Mouse (Mus musculus): ENCODE results near the gene Dbnl. TPM values are rescaled to one million over a fixed set of nuclear protein-coding genes. Genes with fewer than 3 reads are reported as not detected.

Gene Dbnl
- polyA plus RNA-seq, 1 experiment from 2014 or later: 71.2 TPM

GRCm38 (mm10) chr11:5840346-5840745 lies 52.1 kb downstream of the Dbnl start:
- H3K9me3 ChIP-seq (ENCODE audit: control insufficient read depth, low read length): peaks cover 8% of the 10 kb centered on the region
- H3K4me2 ChIP-seq (ENCODE audit: low read length): no peak overlapping the region
- no peak for ATAC-seq (ENCODE audit: insufficient number of reproducible peaks, insufficient read depth, low FRiP score, low read depth)
- 82% methylated on average over 7 of the region's 7 CpGs for WGBS
- no peak overlapping the region for H3K27ac ChIP-seq (replicated peaks in 1 of 2; ENCODE audit: control insufficient read depth in 1 of 2, insufficient read depth in 1 of 2, low read depth in 2 of 2, low read length in 2 of 2)
- H3K36me3 ChIP-seq (ENCODE audit: control insufficient read depth, insufficient read depth, low read length): peaks cover 1% of the 10 kb centered on the region; the same call in 1 of the 2 replicates
- H3K9ac ChIP-seq (ENCODE audit: low read length): no peak overlapping the region
- H3K27me3 ChIP-seq (ENCODE audit: control insufficient read depth, insufficient read depth, low read length): no peaks in the 10 kb centered on the region
- H3K4me3 ChIP-seq (ENCODE audit: control insufficient read depth in 1 of 2, insufficient read depth in 1 of 2, low read depth in 1 of 2, low read length in 2 of 2): no peak overlapping the region
- peaks cover 0 to 8% of the 10 kb centered on the region in 2 experiments; a peak in 2 of 4 replicates for H3K4me1 ChIP-seq (ENCODE audit: control insufficient read depth in 2 of 2, insufficient read depth in 2 of 2, low read length in 2 of 2)

DNA sequence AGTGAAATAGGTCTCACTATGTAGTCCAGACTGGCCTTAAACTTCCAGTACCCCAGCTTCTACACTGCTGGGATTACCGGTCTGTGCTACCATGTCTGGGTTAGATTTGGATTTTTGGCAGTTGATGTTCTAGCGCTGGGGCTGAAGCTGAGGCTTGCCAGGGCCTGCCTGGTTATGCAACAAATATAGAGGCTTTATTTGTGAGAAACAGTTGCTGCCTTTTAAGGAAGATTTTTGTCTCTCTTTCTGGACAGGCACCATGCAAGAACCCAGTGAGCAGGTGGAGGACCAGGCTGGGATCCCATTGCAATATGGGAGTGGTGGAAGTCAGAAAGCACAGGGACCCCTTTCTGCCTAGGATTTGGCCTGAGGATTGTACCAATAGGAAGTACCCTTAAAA lies 53.5 kb downstream of the Dbnl start:
- ATAC-seq (ENCODE audit: insufficient number of reproducible peaks, insufficient read depth, low FRiP score, low read depth): no peak
- WGBS: 94% methylated on average over 2 of the region's 2 CpGs

GRCm38 (mm10) chr11:5843131-5843530 lies 54.8 kb downstream of the Dbnl start:
- H3K9me3 ChIP-seq (ENCODE audit: control insufficient read depth, low read length): peaks cover 13% of the 10 kb centered on the region
- ATAC-seq (ENCODE audit: insufficient number of reproducible peaks, insufficient read depth, low FRiP score, low read depth): no peak
- no peak overlapping the region for H3K4me2 ChIP-seq (ENCODE audit: low read length)
- H3K4me1 ChIP-seq (ENCODE audit: control insufficient read depth in 2 of 2, insufficient read depth in 2 of 2, low read length in 2 of 2): peaks cover 0 to 8% of the 10 kb centered on the region in 2 experiments; a peak in 2 of 4 replicates
- H3K4me3 ChIP-seq (ENCODE audit: control insufficient read depth in 1 of 2, insufficient read depth in 1 of 2, low read depth in 1 of 2, low read length in 2 of 2): no peak overlapping the region
- no peaks in the 10 kb centered on the region for H3K27me3 ChIP-seq (ENCODE audit: control insufficient read depth, insufficient read depth, low read length)
- no peak overlapping the region for H3K27ac ChIP-seq (replicated peaks in 1 of 2; ENCODE audit: control insufficient read depth in 1 of 2, insufficient read depth in 1 of 2, low read depth in 2 of 2, low read length in 2 of 2)
- no peaks in the 10 kb centered on the region for H3K36me3 ChIP-seq (ENCODE audit: control insufficient read depth, insufficient read depth, low read length)
- H3K9ac ChIP-seq (ENCODE audit: low read length): no peak overlapping the region
- 82% methylated on average over 3 of the region's 3 CpGs for WGBS

More for the DNA sequence above, 53.5 kb downstream of the Dbnl start:
- H3K4me2 ChIP-seq (ENCODE audit: low read length): no peak overlapping the region
- no peaks in the 10 kb centered on the region for H3K27me3 ChIP-seq (ENCODE audit: control insufficient read depth, insufficient read depth, low read length)
- H3K9ac ChIP-seq (ENCODE audit: low read length): no peak overlapping the region
- no peaks in the 10 kb centered on the region for H3K36me3 ChIP-seq (ENCODE audit: control insufficient read depth, insufficient read depth, low read length)
- peaks cover 4 to 5% of the 10 kb centered on the region in 2 experiments; a peak in 2 of 4 replicates for H3K4me1 ChIP-seq (ENCODE audit: control insufficient read depth in 2 of 2, insufficient read depth in 2 of 2, low read length in 2 of 2)
- H3K9me3 ChIP-seq (ENCODE audit: control insufficient read depth, low read length): peaks cover 8% of the 10 kb centered on the region
- H3K27ac ChIP-seq (replicated peaks in 1 of 2; ENCODE audit: control insufficient read depth in 1 of 2, insufficient read depth in 1 of 2, low read depth in 2 of 2, low read length in 2 of 2): no peak overlapping the region
- H3K4me3 ChIP-seq (ENCODE audit: control insufficient read depth in 1 of 2, insufficient read depth in 1 of 2, low read depth in 1 of 2, low read length in 2 of 2): no peak overlapping the region

- 38% methylated on average over 7 of the region's 7 CpGs for WGBS
- Histone ChIP-seq H3K27ac (replicated peaks in 1 of 2; ENCODE audit: control insufficient read depth in 1 of 2, insufficient read depth in 1 of 2, low read depth in 2 of 2, low read length in 2 of 2) (peak overlapping the region; percentile 46 to 57), H3K27me3 (ENCODE audit: control insufficient read depth, insufficient read depth, low read length) (no peaks in the 10 kb centered on the region)
Measured at GRCm38 (mm10) chr11:5846639-5847345, 58.5 kb downstream of the Dbnl start.

DNA sequence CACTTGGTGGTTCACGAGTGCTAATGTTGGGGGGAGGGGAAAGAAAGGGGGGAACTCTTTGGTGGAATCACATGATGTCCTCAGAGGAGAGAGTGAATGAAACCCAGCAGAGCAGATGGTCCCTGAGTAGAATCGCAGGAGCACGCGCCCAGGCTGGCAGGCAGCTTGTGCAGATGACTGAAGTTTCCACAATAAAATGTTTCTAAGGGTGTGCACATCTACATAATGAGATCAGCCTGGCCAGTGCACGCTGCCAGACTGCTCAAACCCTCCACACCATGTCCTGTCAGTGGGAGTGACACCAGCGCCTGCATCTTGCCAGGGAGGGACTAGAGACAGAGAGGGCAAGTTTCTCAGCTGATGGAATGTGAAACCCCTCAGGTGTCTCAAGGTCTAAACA lies 60.5 kb downstream of the Dbnl start:
- Histone ChIP-seq H3K9me3 (ENCODE audit: control insufficient read depth, low read length) (peaks cover 6% of the 10 kb centered on the region; the same call in 1 of the 2 replicates), H3K36me3 (ENCODE audit: control insufficient read depth, insufficient read depth, low read length) (no peaks in the 10 kb centered on the region), H3K27ac (replicated peaks in 1 of 2; ENCODE audit: control insufficient read depth in 1 of 2, insufficient read depth in 1 of 2, low read depth in 2 of 2, low read length in 2 of 2) (no peak overlapping the region; a peak in 1 of 4 replicates), H3K27me3 (ENCODE audit: control insufficient read depth, insufficient read depth, low read length) (no peaks in the 10 kb centered on the region), H3K9ac (ENCODE audit: low read length) (no peak overlapping the region), H3K4me2 (ENCODE audit: low read length) (no peak overlapping the region), H3K4me1 (ENCODE audit: control insufficient read depth in 2 of 2, insufficient read depth in 2 of 2, low read length in 2 of 2) (peaks cover 30 to 31% of the 10 kb centered on the region in 2 experiments), H3K4me3 (ENCODE audit: control insufficient read depth in 1 of 2, insufficient read depth in 1 of 2, low read depth in 1 of 2, low read length in 2 of 2) (no peak overlapping the region)
- WGBS: 43% methylated on average over 6 of the region's 6 CpGs
- no peak for ATAC-seq (ENCODE audit: insufficient number of reproducible peaks, insufficient read depth, low FRiP score, low read depth)

More at GRCm38 (mm10) chr11:5846639-5847345, 58.5 kb downstream of the Dbnl start:
- no peak overlapping the region for H3K4me2 ChIP-seq (ENCODE audit: low read length)
- no peak overlapping the region for H3K9ac ChIP-seq (ENCODE audit: low read length)
- H3K4me3 ChIP-seq (ENCODE audit: control insufficient read depth in 1 of 2, insufficient read depth in 1 of 2, low read depth in 1 of 2, low read length in 2 of 2): no peak overlapping the region
- peaks cover 23 to 26% of the 10 kb centered on the region in 2 experiments for H3K4me1 ChIP-seq (ENCODE audit: control insufficient read depth in 2 of 2, insufficient read depth in 2 of 2, low read length in 2 of 2)
- H3K36me3 ChIP-seq (ENCODE audit: control insufficient read depth, insufficient read depth, low read length): no peaks in the 10 kb centered on the region
- peaks cover 11% of the 10 kb centered on the region for H3K9me3 ChIP-seq (ENCODE audit: control insufficient read depth, low read length)
- ATAC-seq (ENCODE audit: insufficient number of reproducible peaks, insufficient read depth, low FRiP score, low read depth): no peak

DNA sequence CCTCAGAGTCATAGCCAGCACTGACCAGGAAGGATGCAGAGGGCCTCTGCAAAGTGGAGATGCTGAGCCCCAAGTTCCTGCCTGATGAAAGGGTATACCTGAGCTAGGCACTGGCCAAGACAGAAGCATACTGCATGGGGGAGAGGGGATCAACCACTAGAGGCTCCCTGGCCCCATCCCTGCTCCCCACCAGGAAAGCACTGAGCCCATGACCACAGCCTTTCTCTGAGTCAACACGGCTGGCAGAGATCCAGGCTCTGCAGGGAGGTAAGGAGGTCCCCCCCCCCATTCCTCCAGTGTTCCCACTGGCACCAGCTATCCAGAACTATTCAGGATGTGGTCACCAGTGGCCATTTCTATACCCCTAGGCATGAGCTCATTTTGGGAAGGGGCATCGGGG lies 61.0 kb downstream of the Dbnl start:
- Histone ChIP-seq H3K27ac (replicated peaks in 1 of 2; ENCODE audit: control insufficient read depth in 1 of 2, insufficient read depth in 1 of 2, low read depth in 2 of 2, low read length in 2 of 2) (no peak overlapping the region), H3K9me3 (ENCODE audit: control insufficient read depth, low read length) (peaks cover 6% of the 10 kb centered on the region; the same call in 1 of the 2 replicates), H3K27me3 (ENCODE audit: control insufficient read depth, insufficient read depth, low read length) (no peaks in the 10 kb centered on the region), H3K4me1 (ENCODE audit: control insufficient read depth in 2 of 2, insufficient read depth in 2 of 2, low read length in 2 of 2) (peaks cover 30 to 31% of the 10 kb centered on the region in 2 experiments), H3K4me3 (ENCODE audit: control insufficient read depth in 1 of 2, insufficient read depth in 1 of 2, low read depth in 1 of 2, low read length in 2 of 2) (no peak overlapping the region), H3K4me2 (ENCODE audit: low read length) (no peak overlapping the region), H3K9ac (ENCODE audit: low read length) (no peak overlapping the region), H3K36me3 (ENCODE audit: control insufficient read depth, insufficient read depth, low read length) (no peaks in the 10 kb centered on the region)
- no peak for ATAC-seq (ENCODE audit: insufficient number of reproducible peaks, insufficient read depth, low FRiP score, low read depth)
- WGBS: 73% methylated on average over 2 of the region's 2 CpGs

DNA sequence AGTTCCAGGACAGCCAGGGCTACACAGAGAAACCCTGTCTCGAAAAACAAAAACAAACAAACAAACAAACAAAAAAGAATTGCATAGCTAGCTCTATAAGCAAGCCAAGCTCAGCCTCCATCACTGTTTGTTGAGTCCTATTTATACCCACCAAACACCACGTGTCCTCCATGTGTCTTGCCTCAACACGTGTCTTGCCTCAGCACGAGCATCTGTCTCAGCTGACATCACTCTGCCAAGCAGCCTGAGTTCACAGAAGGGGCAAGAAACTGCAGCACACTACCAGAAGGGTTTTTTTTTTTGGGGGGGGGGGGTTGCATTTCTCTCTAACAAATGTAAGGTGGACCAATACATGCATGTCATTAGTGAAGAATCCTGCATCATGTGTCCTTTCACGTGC lies 62.2 kb downstream of the Dbnl start:
- no peak overlapping the region for H3K27ac ChIP-seq (replicated peaks in 1 of 2; ENCODE audit: control insufficient read depth in 1 of 2, insufficient read depth in 1 of 2, low read depth in 2 of 2, low read length in 2 of 2)
- peaks cover 6% of the 10 kb centered on the region; the same call in 1 of the 2 replicates for H3K9me3 ChIP-seq (ENCODE audit: control insufficient read depth, low read length)
- WGBS: 42% methylated on average over 5 of the region's 5 CpGs
- H3K27me3 ChIP-seq (ENCODE audit: control insufficient read depth, insufficient read depth, low read length): no peaks in the 10 kb centered on the region
- H3K9ac ChIP-seq (ENCODE audit: low read length): no peak overlapping the region
- no peaks in the 10 kb centered on the region for H3K36me3 ChIP-seq (ENCODE audit: control insufficient read depth, insufficient read depth, low read length)
- H3K4me1 ChIP-seq (ENCODE audit: control insufficient read depth in 2 of 2, insufficient read depth in 2 of 2, low read length in 2 of 2): peaks cover 30 to 32% of the 10 kb centered on the region in 2 experiments
- no peak overlapping the region for H3K4me3 ChIP-seq (ENCODE audit: control insufficient read depth in 1 of 2, insufficient read depth in 1 of 2, low read depth in 1 of 2, low read length in 2 of 2)
- H3K4me2 ChIP-seq (ENCODE audit: low read length): no peak overlapping the region
- no peak for ATAC-seq (ENCODE audit: insufficient number of reproducible peaks, insufficient read depth, low FRiP score, low read depth)
